Mouse (Mus musculus) erythroblast, adult 5-6 weeks (primary cell): ENCODE results near the gene Rfc2. TPM values are rescaled to one million over a fixed set of nuclear protein-coding genes. Genes with fewer than 3 reads are reported as not detected.

Experiments used
- ATAC-seq: replicated peaks from 2 replicates; pipeline ENCODE4 v1.8.0; 2016; ENCODE audit warnings: moderate number of reproducible peaks, mild to moderate bottlenecking, moderate TSS enrichment, inconsistent platforms; ENCODE audit not compliant: poor library complexity, low FRiP score, severe bottlenecking
- total RNA-seq, 2 experiments: library from RNA; stranded (forward) in 1 of 2; stranded (reverse) in 1 of 2; fragments of 150-400 nt in 1 of 2; fragments of 200-764, 138-1000 nt in 1 of 2; gene quantifications; 2 replicates each; pipeline versions ENCODE4 v1.2.3 to v1.2.4; 2015 to 2017; ENCODE audit warnings: low replicate concordance in 2 of 2

The Rfc2 gene
- total RNA-seq (2015; ENCODE audit: low replicate concordance) (26.7 and 51.0 TPM in 2 replicates), total RNA-seq (2017; ENCODE audit: low replicate concordance) (14.7 and 23.7 TPM in 2 replicates)

DNA sequence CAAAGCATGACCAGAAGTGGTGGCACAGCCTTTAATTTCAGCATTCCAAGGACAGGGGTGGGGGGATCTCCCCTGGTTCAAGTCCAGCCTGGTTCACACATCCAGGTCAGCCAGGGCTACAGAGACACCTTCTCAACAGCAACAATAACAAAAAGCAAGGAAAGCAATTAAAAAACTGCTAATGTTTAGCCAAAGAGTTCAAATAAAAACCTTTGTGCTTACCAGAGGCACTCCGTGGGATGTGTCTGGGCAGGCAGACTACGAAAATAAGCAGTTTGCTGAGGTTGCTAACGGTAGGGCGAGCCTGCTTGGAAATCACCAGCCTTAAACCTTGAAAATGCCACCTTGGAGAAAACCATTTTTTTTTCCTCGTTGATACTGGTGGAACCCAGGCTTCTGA, at the start of gene Rfc2:
TSS of gene Rfc2 (plus strand) at position 221 of the 400 bp plus-strand sequence.
- no peak for ATAC-seq

GRCm38 (mm10) chr5:134531585-134531984, 49.6 kb upstream of the Rfc2 start:
- ATAC-seq, result no peak

DNA sequence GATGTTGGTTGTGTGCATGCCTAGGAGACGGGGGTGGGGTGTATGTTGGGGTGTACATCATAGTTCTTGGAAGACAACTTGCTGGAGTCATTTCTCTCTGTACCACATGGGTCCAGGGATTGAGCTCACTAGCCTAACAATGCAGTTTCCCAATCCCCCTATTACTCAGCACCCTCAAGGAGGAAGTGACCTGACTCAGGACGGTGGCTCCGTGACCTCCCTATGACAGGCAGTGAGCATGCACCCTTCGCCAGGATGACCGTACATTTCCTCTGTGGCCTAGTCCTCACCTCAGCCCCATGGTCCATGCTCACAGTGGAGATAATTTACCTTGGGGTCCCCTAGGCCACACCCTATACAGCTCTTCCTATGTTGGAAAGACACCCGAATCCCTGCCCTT, 48.7 kb upstream of the Rfc2 start:
- no peak for ATAC-seq

DNA sequence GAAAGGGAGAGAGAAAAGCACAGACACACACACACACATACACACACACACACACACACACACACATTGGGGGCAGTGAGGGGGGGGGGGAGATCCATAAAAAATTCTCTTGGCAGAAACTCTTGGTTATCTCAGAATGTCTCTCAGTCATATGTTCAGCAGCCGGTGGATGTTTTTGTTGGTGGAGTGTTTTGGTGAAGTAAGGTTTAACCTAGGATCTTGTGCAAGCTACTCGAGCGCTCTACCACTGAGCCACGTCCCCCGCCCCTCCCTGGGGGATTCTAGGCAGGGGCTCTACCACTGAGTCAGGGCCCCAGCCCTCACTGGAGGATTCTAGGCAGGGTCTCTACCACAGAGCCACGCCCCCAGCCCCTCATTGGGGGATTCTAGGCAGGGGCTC, 45.1 kb upstream of the Rfc2 start:
- ATAC-seq, result no peak

DNA sequence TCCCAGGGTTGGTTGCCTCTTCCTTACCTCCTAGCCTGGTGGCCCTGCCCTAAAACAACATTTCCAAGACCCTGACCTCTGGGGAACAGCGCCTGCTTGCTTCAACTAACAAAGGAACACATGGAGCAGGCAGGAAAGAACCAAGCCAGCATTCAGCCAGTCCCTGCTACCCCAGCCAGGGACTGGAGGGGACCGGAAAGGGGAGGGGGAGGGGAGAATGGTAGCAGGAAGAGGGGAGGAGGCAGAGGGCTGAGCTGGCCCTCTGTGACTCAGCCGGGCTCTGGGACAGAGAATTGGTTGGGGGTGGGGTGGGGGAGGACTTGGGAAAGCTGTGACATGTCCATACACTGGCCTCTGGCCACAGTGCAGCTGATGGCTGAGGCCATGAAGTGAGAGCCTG, 41.3 kb upstream of the Rfc2 start:
- no peak for ATAC-seq

DNA sequence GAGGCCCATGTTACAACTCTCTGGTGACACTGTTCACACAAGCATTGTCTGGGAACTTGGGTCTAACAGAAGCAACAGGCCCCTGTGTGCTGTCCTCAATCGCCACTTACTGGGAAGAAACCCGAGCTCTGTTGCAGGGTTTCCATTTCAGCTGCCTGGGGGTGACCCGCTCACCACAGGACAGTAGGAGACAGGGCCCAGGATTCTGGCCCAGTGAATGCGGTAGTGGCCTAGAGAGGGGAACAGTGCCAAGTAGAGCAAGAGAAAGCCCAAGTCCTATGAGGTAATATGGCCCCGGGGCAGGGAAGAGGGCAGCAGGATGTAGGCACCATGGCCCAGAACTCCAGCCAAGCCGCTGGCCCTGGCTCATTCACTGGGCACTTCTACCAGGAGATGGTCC, 40.3 kb upstream of the Rfc2 start:
- no peak for ATAC-seq

DNA sequence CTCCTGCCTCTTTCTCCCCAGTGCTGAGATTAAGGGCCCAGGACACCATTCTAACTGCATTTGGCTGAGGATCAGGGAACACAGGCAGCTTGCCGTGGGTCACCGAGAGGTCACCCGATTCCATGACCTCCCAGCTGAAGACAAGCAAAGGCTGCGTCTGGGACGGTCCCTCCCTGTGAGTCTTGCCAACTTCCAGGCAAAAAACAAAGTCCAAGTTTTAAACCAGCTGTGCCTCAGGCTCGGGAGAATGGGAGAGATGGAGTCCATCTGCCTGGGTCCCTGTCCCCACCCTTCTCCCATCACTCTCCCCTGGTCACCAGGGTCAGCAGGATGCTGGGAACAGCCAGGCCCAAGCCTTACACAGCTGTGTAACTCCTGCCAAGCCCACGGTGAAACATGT, 39.5 kb upstream of the Rfc2 start:
- ATAC-seq, result no peak

- no peak for ATAC-seq
Measured at GRCm38 (mm10) chr5:134544516-134545241, 36.5 kb upstream of the Rfc2 start.

- no peak for ATAC-seq
Measured at GRCm38 (mm10) chr5:134545242-134545629, 35.9 kb upstream of the Rfc2 start.

DNA sequence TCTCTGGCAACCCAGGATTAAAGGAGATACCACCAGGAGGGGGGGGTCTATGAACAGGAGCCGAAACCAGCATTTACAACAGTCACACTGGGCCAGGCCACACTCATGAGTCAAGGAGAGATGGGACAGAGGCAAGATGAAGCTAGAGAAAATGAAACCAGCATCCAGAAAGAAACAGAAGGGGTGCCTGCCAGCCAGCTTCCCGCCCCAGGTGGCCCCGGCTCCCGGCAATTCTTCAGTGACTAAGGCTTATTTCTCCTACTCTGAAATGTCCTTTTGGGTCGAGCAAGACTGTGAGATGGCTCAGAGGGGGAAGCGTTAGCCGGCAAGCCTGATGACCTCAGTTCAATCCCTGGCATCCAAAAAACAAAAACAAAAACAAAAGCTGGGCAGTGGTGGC, 34.4 kb upstream of the Rfc2 start:
- ATAC-seq, result no peak

GRCm38 (mm10) chr5:134548306-134548705, 32.9 kb upstream of the Rfc2 start:
- no peak for ATAC-seq

DNA sequence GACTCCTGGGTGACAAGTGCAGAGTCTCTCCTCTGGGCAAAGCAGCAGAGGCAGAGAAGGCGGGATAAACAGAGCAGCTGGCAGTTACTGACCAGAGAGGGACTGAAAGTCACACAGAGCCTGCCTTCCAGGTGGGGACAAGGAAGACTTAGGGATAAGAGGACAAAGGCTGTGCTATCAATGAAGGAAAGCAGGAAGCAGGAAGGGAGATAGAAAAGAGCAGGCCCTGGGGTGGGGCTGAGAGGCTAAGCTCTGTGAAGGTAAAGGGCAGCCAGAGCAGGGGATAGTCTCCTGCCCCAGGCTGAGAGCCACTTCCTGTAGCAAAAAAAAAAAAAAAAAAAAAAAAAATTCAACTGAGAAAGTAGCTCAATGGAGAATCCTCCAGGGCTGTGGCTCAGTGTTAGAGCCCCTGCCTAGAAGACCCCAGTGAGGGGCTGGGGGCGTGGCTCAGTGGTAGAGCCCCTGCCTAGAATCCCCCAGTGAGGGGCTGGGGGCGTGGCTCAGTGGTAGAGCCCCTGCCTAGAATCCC, 31.5 kb upstream of the Rfc2 start:
- no peak for ATAC-seq

DNA sequence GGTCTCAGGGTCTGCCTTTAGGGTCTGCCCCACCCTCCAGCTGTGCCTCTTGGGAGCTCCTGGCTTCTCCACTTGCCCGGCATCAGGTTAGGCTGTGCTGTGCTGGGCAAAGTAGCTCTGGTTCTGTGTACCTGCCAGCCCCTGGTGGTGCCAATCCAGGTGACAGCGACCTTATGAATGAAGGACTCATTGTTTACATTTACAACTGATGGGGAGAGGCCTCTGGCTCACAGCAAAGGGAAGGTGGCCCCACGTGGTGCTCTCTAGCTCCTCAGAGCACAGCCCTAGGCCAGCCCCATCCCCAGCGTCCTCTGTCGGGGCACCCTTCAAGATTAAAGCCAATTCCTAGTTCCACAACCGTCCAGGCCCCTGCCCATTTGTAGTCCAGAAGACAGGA, 30.3 kb upstream of the Rfc2 start:
- ATAC-seq, result no peak

GRCm38 (mm10) chr5:134551233-134552109, 29.7 kb upstream of the Rfc2 start:
- ATAC-seq, result no peak

- peak; percentile 61 for ATAC-seq
Measured at GRCm38 (mm10) chr5:134552110-134552972, 28.8 kb upstream of the Rfc2 start, which contains the start of gene Clip2. Gene Clip2 (minus strand): TSS chr5:134552434.

- ATAC-seq, result no peak
Measured at GRCm38 (mm10) chr5:134553951-134554546, 27.1 kb upstream of the Rfc2 start.

DNA sequence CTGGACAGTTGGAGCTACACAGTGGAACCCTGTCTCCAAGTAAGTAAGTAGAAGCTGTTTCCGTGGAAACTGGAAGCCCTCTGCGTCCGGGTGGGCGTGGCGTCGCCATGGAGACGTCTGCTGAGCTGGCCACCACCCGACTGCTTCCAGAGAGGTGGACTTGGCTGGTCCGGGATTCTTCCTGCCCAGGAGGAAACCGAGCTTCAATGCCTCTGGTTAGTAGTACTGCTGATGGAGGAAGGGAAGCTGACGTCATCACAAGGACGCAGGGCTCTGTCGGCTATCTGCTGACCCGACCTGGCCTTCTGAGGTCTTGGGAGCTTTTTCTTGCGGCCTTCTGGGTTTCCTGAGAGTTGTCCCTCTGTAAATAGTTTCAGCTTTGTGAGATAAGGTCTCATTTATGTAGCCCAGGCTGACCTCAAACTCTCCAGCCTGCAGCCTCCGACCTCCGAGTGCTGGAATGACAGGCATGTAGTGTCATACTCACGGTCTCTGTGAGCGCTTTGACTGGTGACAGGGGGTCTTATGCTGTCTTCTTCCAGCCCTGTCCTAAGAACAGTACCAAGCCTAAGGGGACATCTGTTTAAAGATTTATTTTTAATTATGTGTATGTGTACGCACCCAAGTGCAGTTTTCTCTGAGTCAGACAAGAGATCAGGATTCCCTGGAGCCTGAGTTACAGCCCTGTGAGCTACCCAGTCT, 25.6 kb upstream of the Rfc2 start:
- ATAC-seq, result no peak

- ATAC-seq, result no peak
Measured at GRCm38 (mm10) chr5:134560071-134560449, 21.1 kb upstream of the Rfc2 start, which contains the start of gene Syna. Gene Syna (minus strand): TSS chr5:134560171.
